Mouse (Mus musculus) heart, adult 11 months (tissue): Measurements from ENCODE around the gene Syt16.

Experiments used
- DNase-seq: peaks from one replicate; pipeline ENCODE4 v3.0.0; 2022

Syt16 gene

GRCm38 (mm10) chr12:74109462-74110068 is 112.1 kb downstream of the Syt16 start:
- peak; percentile 36 for DNase-seq

GRCm38 (mm10) chr12:74116825-74117224 is 119.4 kb downstream of the Syt16 start:
- peak; percentile 52 for DNase-seq

- no peak for DNase-seq
Measured at GRCm38 (mm10) chr12:74125796-74126195, 128.3 kb downstream of the Syt16 start.

GRCm38 (mm10) chr12:74128229-74128628 is 130.8 kb downstream of the Syt16 start:
- no peak for DNase-seq

GRCm38 (mm10) chr12:74131790-74132189 is 134.3 kb downstream of the Syt16 start:
- no peak for DNase-seq

GRCm38 (mm10) chr12:74142147-74142546 is 144.7 kb downstream of the Syt16 start:
- DNase-seq = no peak

GRCm38 (mm10) chr12:74144385-74144784 is 146.9 kb downstream of the Syt16 start:
- DNase-seq = no peak

GRCm38 (mm10) chr12:74160791-74161190 is 163.3 kb downstream of the Syt16 start:
- no peak for DNase-seq

GRCm38 (mm10) chr12:74163080-74163479 is 165.6 kb downstream of the Syt16 start:
- DNase-seq = no peak

- no peak for DNase-seq
Measured at GRCm38 (mm10) chr12:74171257-74171656, 173.8 kb downstream of the Syt16 start.

- no peak for DNase-seq
Measured at GRCm38 (mm10) chr12:74173902-74174301, 176.4 kb downstream of the Syt16 start.

- DNase-seq = peak; percentile 59
Measured at GRCm38 (mm10) chr12:74184596-74184995, 187.1 kb downstream of the Syt16 start.

- peak; percentile 59 for DNase-seq
Measured at GRCm38 (mm10) chr12:74188243-74188785, 190.9 kb downstream of the Syt16 start.

- peak; percentile 29 for DNase-seq
Measured at GRCm38 (mm10) chr12:74188815-74189214, 191.4 kb downstream of the Syt16 start.

GRCm38 (mm10) chr12:74189840-74190239 is 192.4 kb downstream of the Syt16 start:
- peak; percentile 44 for DNase-seq

GRCm38 (mm10) chr12:74190297-74190696 is 192.8 kb downstream of the Syt16 start:
- no peak for DNase-seq

- DNase-seq = no peak
Measured at GRCm38 (mm10) chr12:74192552-74192951, 195.1 kb downstream of the Syt16 start.

GRCm38 (mm10) chr12:74201410-74201809 is 203.9 kb downstream of the Syt16 start:
- no peak for DNase-seq

- no peak for DNase-seq
Measured at GRCm38 (mm10) chr12:74202431-74203042, 205.1 kb downstream of the Syt16 start.

GRCm38 (mm10) chr12:74212156-74212555 is 214.7 kb downstream of the Syt16 start:
- no peak for DNase-seq

GRCm38 (mm10) chr12:74216103-74216728 is 218.8 kb downstream of the Syt16 start:
- no peak for DNase-seq

GRCm38 (mm10) chr12:74219909-74220308 is 222.4 kb downstream of the Syt16 start:
- no peak for DNase-seq

GRCm38 (mm10) chr12:74220651-74221050 is 223.2 kb downstream of the Syt16 start:
- no peak for DNase-seq

GRCm38 (mm10) chr12:74230808-74231207 is 233.3 kb downstream of the Syt16 start:
- no peak for DNase-seq
